Mouse (Mus musculus) monocyte, adult 5-6 weeks (primary cell): Measurements from ENCODE around the gene Jkamp. TPM values are rescaled to one million over a fixed set of nuclear protein-coding genes. Genes with fewer than 3 reads are reported as not detected.
A peak's percentile ranks its signal among the peaks of the same experiment; 100 is the strongest.
"Not testable (repeated sequence)": the region's sequence is repeated elsewhere in the genome, so short reads cannot be mapped to it uniquely, and the experiment has no call there.

Experiments used
- ATAC-seq: fragments of 153-309, 156-312 bp; replicated peaks from 2 replicates; pipeline ENCODE4 v1.8.0; 2017; ENCODE audit warnings: mild to moderate bottlenecking; ENCODE audit not compliant: low TSS enrichment, insufficient number of reproducible peaks, severe bottlenecking, poor library complexity, low FRiP score
- total RNA-seq: library from RNA; stranded (forward); fragments of 200-1000, 200-491, 200-594 nt; gene quantifications from 3 replicates; pipeline ENCODE4 v1.2.3, GENCODE M21; 2017

Gene Jkamp
- total RNA-seq, result 20.2 to 29.0 TPM (median 26.2 TPM) in 3 replicates

- ATAC-seq, result peak; percentile 97
Observed at GRCm38 (mm10) chr12:72085329-72086165, at the start of gene Jkamp, which contains the start of gene L3hypdh. Jkamp (plus strand) TSS chr12:72085589. L3hypdh (minus strand) TSS chr12:72085439.

DNA sequence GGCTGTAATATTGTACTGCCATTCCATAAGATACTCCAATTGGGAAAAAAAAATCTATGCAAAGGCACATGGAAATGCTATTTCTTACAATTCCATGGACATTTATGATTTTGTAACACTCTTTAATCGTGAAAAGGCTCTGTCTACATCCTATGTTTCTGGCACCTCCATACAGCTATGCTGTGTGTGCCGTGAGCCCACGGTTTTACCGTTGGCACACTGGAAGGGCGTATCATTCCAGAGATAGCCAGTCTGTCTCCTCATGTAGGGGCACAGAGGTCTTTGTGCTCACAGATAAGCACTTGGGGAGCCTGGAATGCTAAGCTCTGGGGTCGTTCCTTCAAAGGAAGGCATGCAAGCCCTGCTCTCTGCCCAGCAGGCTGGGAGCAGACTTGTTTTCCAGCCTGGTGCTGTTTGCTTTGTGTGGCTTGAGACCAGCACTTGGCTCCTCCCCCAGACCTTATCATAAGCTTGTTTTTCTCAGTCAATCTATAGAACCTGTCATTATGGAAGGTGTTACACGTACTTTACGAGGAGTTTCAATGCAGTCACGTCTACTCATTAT, 49.2 kb upstream of the Jkamp start:
- no peak for ATAC-seq

GRCm38 (mm10) chr12:72037049-72037448, 48.3 kb upstream of the Jkamp start:
- no peak for ATAC-seq

- ATAC-seq, result no peak
Observed at GRCm38 (mm10) chr12:72038866-72039265, 46.5 kb upstream of the Jkamp start.

DNA sequence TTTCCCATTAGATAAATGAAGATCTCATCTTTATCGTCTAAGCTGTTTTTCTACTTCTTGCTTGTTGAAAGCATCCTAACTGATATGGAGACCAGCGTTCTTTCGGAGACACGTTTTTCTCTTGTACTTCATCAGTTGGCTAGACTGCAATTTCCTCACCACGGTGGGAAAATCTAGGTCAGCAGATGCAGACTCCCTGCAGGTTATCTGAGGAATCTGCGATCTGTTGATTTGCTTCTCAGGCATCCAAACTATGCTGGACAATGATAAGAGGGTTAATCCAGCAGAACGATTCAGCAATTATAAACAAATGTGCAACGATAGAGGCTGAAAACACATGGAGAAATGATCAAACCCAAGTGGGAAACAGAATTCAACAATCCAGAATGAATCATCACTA, 45.9 kb upstream of the Jkamp start:
- ATAC-seq, result no peak

GRCm38 (mm10) chr12:72041238-72041637, 44.2 kb upstream of the Jkamp start:
- ATAC-seq, result no peak

DNA sequence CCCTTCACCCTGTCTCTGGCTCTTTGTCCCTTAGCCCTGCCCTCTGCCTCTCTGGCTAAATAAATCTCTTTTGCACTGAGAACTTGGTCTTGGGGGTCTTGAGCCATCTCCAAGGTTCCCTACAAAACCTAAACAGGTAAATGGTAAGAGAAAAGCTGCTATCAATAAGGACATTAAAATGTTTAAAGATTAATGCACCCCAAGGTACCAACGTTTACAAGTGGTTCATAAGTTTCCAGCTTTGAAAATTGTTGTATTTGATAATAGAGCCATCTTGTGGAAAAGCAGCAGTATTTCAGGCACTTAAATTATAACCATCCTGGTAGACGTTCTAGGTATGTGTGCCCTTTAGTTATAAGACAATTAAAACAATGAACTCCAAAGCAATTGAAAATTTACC, 37.9 kb upstream of the Jkamp start:
- no peak for ATAC-seq

- not testable (repeated sequence) for ATAC-seq
Observed at GRCm38 (mm10) chr12:72050156-72050555, 35.2 kb upstream of the Jkamp start.

GRCm38 (mm10) chr12:72050821-72051220, 34.6 kb upstream of the Jkamp start:
- no peak for ATAC-seq

- no peak for ATAC-seq
Observed at GRCm38 (mm10) chr12:72052571-72052970, 32.8 kb upstream of the Jkamp start.

GRCm38 (mm10) chr12:72053303-72053702, 32.1 kb upstream of the Jkamp start:
- ATAC-seq, result no peak

GRCm38 (mm10) chr12:72053851-72054250, 31.5 kb upstream of the Jkamp start:
- no peak for ATAC-seq

GRCm38 (mm10) chr12:72057780-72058179, 27.6 kb upstream of the Jkamp start:
- no peak for ATAC-seq

DNA sequence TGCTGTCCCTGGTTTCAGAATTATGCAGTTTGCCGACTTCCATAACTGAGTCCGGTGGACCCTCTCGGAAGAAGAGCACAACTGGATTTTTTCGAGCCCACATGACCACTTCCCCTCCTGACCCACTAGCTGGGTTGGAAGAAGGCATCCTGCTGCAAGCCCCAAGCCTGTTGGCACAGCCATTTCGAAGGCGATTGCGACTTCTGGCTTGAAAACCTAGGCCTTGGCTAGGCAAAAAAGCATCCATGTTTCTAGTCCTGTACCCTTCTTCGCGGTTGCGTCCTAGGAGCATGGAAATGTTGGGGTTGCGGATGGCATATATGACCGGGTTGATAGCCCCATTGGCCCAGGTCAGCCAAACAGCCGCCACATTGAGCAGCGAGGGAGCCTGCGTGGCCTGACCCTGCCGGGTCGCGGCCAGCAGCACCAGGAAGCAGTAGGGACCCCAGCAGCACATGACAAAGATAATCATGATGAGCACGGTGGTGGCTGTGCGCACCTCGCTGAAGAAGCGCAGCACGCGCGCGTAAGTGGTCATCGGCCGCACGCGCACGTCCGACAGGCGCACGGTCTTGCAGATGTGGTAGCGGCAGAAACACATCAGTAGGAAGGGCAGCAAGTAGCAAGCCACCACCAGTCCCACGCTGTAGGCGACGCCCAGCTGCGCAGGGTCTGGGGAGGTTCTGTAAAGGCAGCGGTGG, 15.6 kb upstream of the Jkamp start:
- peak; percentile 33; the same call in 1 of the 2 replicates for ATAC-seq

- ATAC-seq, result peak; percentile 85
Observed at GRCm38 (mm10) chr12:72070327-72071269, 14.8 kb upstream of the Jkamp start, which contains the start of gene Gpr135. Gpr135 (minus strand) TSS chr12:72071125.

DNA sequence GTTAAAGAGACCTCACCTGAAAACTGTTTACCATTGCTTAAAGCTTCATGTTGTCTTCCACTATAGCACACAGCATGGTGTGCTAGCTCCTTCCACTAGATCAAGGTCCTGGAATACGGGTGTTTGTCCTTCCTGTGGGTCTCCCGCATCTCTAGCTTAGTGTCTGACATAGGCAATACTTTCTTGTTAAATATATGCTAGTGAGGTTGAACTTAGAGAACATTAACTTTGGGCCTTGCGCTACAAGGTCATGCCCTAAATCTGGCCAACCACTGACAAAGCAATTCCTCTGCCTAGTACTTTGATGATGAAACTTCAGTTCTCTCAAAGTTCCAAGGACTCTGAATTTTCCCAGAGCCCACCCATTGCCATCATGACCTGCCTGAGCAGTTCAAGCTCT, 7.1 kb upstream of the Jkamp start:
- ATAC-seq, result no peak

GRCm38 (mm10) chr12:72081961-72082360, 3.4 kb upstream of the Jkamp start:
- no peak for ATAC-seq

- no peak for ATAC-seq
Observed at GRCm38 (mm10) chr12:72082370-72082769, 3.0 kb upstream of the Jkamp start.
